Mouse (Mus musculus) layer of hippocampus, adult 9-11 months (tissue): ENCODE results near the gene Arhgef12.

Experiments used
- DNase-seq: peaks from one replicate; pipeline ENCODE4 v3.0.0; 2022

Arhgef12 gene

GRCm38 (mm10) chr9:43108081-43108480, 1.0 kb upstream of the Arhgef12 start:
- no peak for DNase-seq

- DNase-seq: peak; percentile 33
Measured at GRCm38 (mm10) chr9:43107555-43107954, 516 bp upstream of the Arhgef12 start.

- DNase-seq: peak; percentile 36
Measured at GRCm38 (mm10) chr9:43106426-43107186, 433 bp downstream of the Arhgef12 start.

GRCm38 (mm10) chr9:43105664-43106361, 1.2 kb downstream of the Arhgef12 start:
- peak; percentile 92 for DNase-seq

- DNase-seq: no peak
Measured at GRCm38 (mm10) chr9:43104873-43105663, 2.0 kb downstream of the Arhgef12 start.

- DNase-seq: no peak
Measured at GRCm38 (mm10) chr9:43104526-43104872, 2.5 kb downstream of the Arhgef12 start.

GRCm38 (mm10) chr9:43103675-43104299, 3.3 kb downstream of the Arhgef12 start:
- DNase-seq: no peak

GRCm38 (mm10) chr9:43102931-43103330, 4.1 kb downstream of the Arhgef12 start:
- DNase-seq: no peak

- no peak for DNase-seq
Measured at GRCm38 (mm10) chr9:43101936-43102595, 5.0 kb downstream of the Arhgef12 start.

GRCm38 (mm10) chr9:43098922-43099321, 8.1 kb downstream of the Arhgef12 start:
- DNase-seq: no peak

GRCm38 (mm10) chr9:43097801-43098557, 9.1 kb downstream of the Arhgef12 start:
- DNase-seq: no peak

GRCm38 (mm10) chr9:43096337-43096736, 10.7 kb downstream of the Arhgef12 start:
- DNase-seq: no peak

- no peak for DNase-seq
Measured at GRCm38 (mm10) chr9:43094828-43095227, 12.2 kb downstream of the Arhgef12 start.

- DNase-seq: no peak
Measured at GRCm38 (mm10) chr9:43093803-43094202, 13.2 kb downstream of the Arhgef12 start.

- DNase-seq: no peak
Measured at GRCm38 (mm10) chr9:43085686-43086285, 21.3 kb downstream of the Arhgef12 start.

GRCm38 (mm10) chr9:43084496-43085362, 22.3 kb downstream of the Arhgef12 start:
- no peak for DNase-seq

GRCm38 (mm10) chr9:43083441-43084055, 23.5 kb downstream of the Arhgef12 start:
- DNase-seq: no peak

GRCm38 (mm10) chr9:43078711-43079110, 28.3 kb downstream of the Arhgef12 start:
- DNase-seq: no peak

GRCm38 (mm10) chr9:43076163-43076562, 30.9 kb downstream of the Arhgef12 start:
- DNase-seq: no peak

GRCm38 (mm10) chr9:43074611-43075010, 32.4 kb downstream of the Arhgef12 start:
- DNase-seq: no peak
